In the genomic region with DNA sequence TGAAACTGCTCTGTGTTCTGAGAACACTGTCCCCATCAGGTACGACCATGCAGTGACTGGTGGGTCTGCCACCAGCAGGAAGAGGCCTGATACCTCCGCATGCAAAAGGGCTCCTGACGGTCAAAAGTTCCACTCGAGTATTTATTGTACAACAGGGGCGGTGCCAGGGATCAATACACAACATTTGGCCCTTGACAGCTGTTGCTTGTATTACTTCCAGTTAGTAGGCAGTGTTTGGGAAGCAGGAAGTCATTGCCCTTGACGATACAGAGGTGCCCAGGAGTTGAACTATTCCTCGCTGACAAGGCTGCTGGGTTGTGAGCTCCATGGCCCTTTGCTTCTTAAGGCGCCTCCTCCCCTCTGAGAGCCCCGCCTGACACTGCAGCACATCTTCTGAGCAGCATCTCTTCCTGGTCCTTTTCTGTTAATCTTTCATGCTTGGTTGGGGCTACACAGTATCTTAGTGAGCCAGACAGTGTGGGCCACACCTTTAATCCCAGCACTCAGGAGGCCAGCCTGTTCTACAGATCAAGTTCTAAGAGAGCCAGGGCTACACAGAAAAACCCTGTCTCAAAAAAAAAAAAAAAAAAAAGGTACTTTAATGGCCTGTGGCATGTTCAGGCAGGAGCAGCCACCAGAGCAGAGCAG, we compare ENCODE assay signal across 20 mouse cellular contexts. TPM values are rescaled to one million over a fixed set of nuclear protein-coding genes. Genes with fewer than 3 reads are reported as not detected.
DNase-seq lines count a peak whose midpoint lies in the region; ATAC-seq and TF ChIP-seq lines count a peak whose summit lies in the region.
"Had no signal": no experiment of that assay in that cellular context is flagged by ENCODE, and none has a peak within 500 bp of the region (broad histone marks: within the 10 kb centered on the region; RNA-seq: fewer than 3 reads in every experiment).

No protein-coding gene starts in this region.

- H3K4me3 ChIP-seq in E14TG2a.4 (replicated peaks; ENCODE audit: low read length) (peak overlapping the region; percentile 39), ES-E14 (ENCODE audit: insufficient read depth in 1 of 2, low read depth in 1 of 2, low read length in 2 of 2, poor library complexity in 1 of 2, severe bottlenecking in 1 of 2) (no peak overlapping the region)
- H3K4me3 ChIP-seq in liver, embryonic 12.5 days, result no peak overlapping the region
- no peak overlapping the region for H3K4me3 ChIP-seq in stomach, embryonic 14.5 days (ENCODE audit: low read depth, low read length)
- no peak overlapping the region for H3K4me3 ChIP-seq in hindbrain, embryonic 13.5 days
- H3K4me3 ChIP-seq: erythroblast, embryonic 14.5 days; forebrain, embryonic 12.5 days; heart, embryonic 12.5 days; kidney, embryonic 15.5 days; midbrain, embryonic 13.5 days had no signal

- no peak overlapping the region for H3K4me2 ChIP-seq in liver, embryonic 12.5 days
- H3K4me2 ChIP-seq in stomach, embryonic 14.5 days (replicated peaks; ENCODE audit: low read depth, low read length), result no peak overlapping the region
- H3K4me2 ChIP-seq in hindbrain, embryonic 13.5 days, result no peak overlapping the region
- H3K4me2 ChIP-seq: forebrain, embryonic 12.5 days; heart, embryonic 12.5 days; kidney, embryonic 15.5 days; midbrain, embryonic 13.5 days had no signal

- peak; percentile 75 for ATAC-seq in liver, embryonic 12.5 days
- ATAC-seq in stomach, embryonic 14.5 days (ENCODE audit: insufficient number of reproducible peaks, insufficient read depth, low FRiP score, low read depth), result no peak
- ATAC-seq in hindbrain, embryonic 13.5 days (ENCODE audit: low FRiP score), result no peak
- ATAC-seq: midbrain, embryonic 13.5 days had no signal

- H3K9me3 ChIP-seq in E14TG2a.4 (ENCODE audit: low read length), result no peaks in the 10 kb centered on the region
- H3K9me3 ChIP-seq in ES-E14 (ENCODE audit: control insufficient read depth, insufficient read depth, low read depth, low read length), result no peaks in the 10 kb centered on the region
- H3K9me3 ChIP-seq in liver, embryonic 12.5 days (replicated peaks), result no peaks in the 10 kb centered on the region
- H3K9me3 ChIP-seq in stomach, embryonic 14.5 days (ENCODE audit: control insufficient read depth, low read depth, low read length), result no peaks in the 10 kb centered on the region
- H3K9me3 ChIP-seq in hindbrain, embryonic 13.5 days, result no peaks in the 10 kb centered on the region
- H3K9me3 ChIP-seq: forebrain, embryonic 12.5 days; heart, embryonic 12.5 days; kidney, embryonic 15.5 days; midbrain, embryonic 13.5 days had no signal

- H3K4me1 ChIP-seq in E14TG2a.4 (replicated peaks; ENCODE audit: low read depth, low read length), result peaks cover 59% of the 10 kb centered on the region
- peaks cover 0 to 4% of the 10 kb centered on the region in 2 experiments; a peak in 1 of 4 replicates for H3K4me1 ChIP-seq in ES-E14 (ENCODE audit: control insufficient read depth in 2 of 2, insufficient read depth in 2 of 2, low read length in 2 of 2, poor library complexity in 1 of 2)
- peaks cover 15% of the 10 kb centered on the region for H3K4me1 ChIP-seq in liver, embryonic 12.5 days
- H3K4me1 ChIP-seq in stomach, embryonic 14.5 days (ENCODE audit: control insufficient read depth, insufficient read depth, low read length), result no peaks in the 10 kb centered on the region
- peaks cover 13% of the 10 kb centered on the region for H3K4me1 ChIP-seq in hindbrain, embryonic 13.5 days (replicated peaks)

- WGBS in liver, embryonic 12.5 days (ENCODE audit: insufficient replicate concordance), result 61% methylated on average over 9 of the region's 9 CpGs
- 72% methylated on average over 9 of the region's 9 CpGs for WGBS in stomach, embryonic 14.5 days
- WGBS in hindbrain, embryonic 13.5 days, result 83% methylated on average over 9 of the region's 9 CpGs

- peaks cover 21% of the 10 kb centered on the region; the same call in 1 of the 2 replicates for H3K36me3 ChIP-seq in E14TG2a.4 (ENCODE audit: insufficient read depth, low read length)
- no peaks in the 10 kb centered on the region for H3K36me3 ChIP-seq in ES-E14 (ENCODE audit: control insufficient read depth, insufficient read depth, low read length, poor library complexity, severe bottlenecking)
- no peaks in the 10 kb centered on the region for H3K36me3 ChIP-seq in liver, embryonic 12.5 days
- peaks cover 3% of the 10 kb centered on the region; the same call in 1 of the 2 replicates for H3K36me3 ChIP-seq in stomach, embryonic 14.5 days (ENCODE audit: control insufficient read depth, insufficient read depth, low read length)
- peaks cover 36% of the 10 kb centered on the region for H3K36me3 ChIP-seq in hindbrain, embryonic 13.5 days

- no peak overlapping the region for H3K27ac ChIP-seq in ES-E14 (ENCODE audit: insufficient read depth, low read depth, low read length, poor library complexity, severe bottlenecking)
- H3K27ac ChIP-seq in liver, embryonic 12.5 days, result no peak overlapping the region
- H3K27ac ChIP-seq in stomach, embryonic 14.5 days (ENCODE audit: low read length), result peak overlapping the region; percentile 27; the same call in 1 of the 2 replicates
- H3K27ac ChIP-seq in hindbrain, embryonic 13.5 days, result no peak overlapping the region
- H3K27ac ChIP-seq: forebrain, embryonic 12.5 days; kidney, embryonic 15.5 days; midbrain, embryonic 13.5 days had no signal

- in situ Hi-C loops in ES-E14 (cut with MboI; ENCODE audit: low sequenced_read_pairs in 2 of 2, unreplicated experiment in 2 of 2), result no loop called here

- H3K9ac ChIP-seq in ES-E14 (ENCODE audit: insufficient read depth, low read depth, low read length, poor library complexity, severe bottlenecking), result 0 out of 2 replicates have a peak overlapping the region, but pooled peaks have one; percentile 40
- no peak overlapping the region for H3K9ac ChIP-seq in liver, embryonic 12.5 days
- H3K9ac ChIP-seq in stomach, embryonic 14.5 days (replicated peaks; ENCODE audit: low read depth, low read length), result no peak overlapping the region
- H3K9ac ChIP-seq in hindbrain, embryonic 13.5 days, result no peak overlapping the region
- H3K9ac ChIP-seq: forebrain, embryonic 12.5 days; heart, embryonic 12.5 days; kidney, embryonic 15.5 days; midbrain, embryonic 13.5 days had no signal

- no peak for DNase-seq in ES-E14 (ENCODE audit: low read depth, low spot score)
- DNase-seq in right cerebral cortex, postnatal 4 days, result no peak
- no peak for DNase-seq in right cerebral cortex, adult 2 months (ENCODE audit: low spot score in 2 of 2)
- DNase-seq: adrenal gland, adult 8-10 months; cerebellum, adult 8-10 months; gastrocnemius, postnatal 25 days; heart, adult 18-20 months; heart, postnatal 10 days; kidney, adult 11 months; kidney, postnatal 36 days; lung, postnatal 10 days had no signal

- no peak for TF ChIP-seq CTCF in E14TG2a.4 (conservative IDR thresholded peaks at IDR 0.05; ENCODE audit: low read length)

- H3K27me3 ChIP-seq in E14TG2a.4 (ENCODE audit: insufficient read depth, low read length), result no peaks in the 10 kb centered on the region
- no peaks in the 10 kb centered on the region for H3K27me3 ChIP-seq in liver, embryonic 12.5 days (replicated peaks)
- no peaks in the 10 kb centered on the region for H3K27me3 ChIP-seq in stomach, embryonic 14.5 days (ENCODE audit: control insufficient read depth, insufficient read depth, low read length)
- H3K27me3 ChIP-seq in hindbrain, embryonic 13.5 days, result no peaks in the 10 kb centered on the region
- H3K27me3 ChIP-seq: forebrain, embryonic 12.5 days; heart, embryonic 12.5 days; kidney, embryonic 15.5 days; midbrain, embryonic 13.5 days had no signal

TF ChIP-seq in ES-E14, 5 proteins besides CTCF, POLR2A, EP300 and RAD21:
- TF ChIP-seq HCFC1 (IDR thresholded peaks at IDR 0.05; ENCODE audit: borderline replicate concordance, insufficient read depth, low read length) (no peak), MAFK (IDR thresholded peaks at IDR 0.05; ENCODE audit: insufficient read depth, low read depth, low read length) (no peak), CHD2 (IDR thresholded peaks at IDR 0.05; ENCODE audit: low read depth, low read length) (no peak), ZNF384 (IDR thresholded peaks at IDR 0.05; ENCODE audit: low read depth, low read length) (no peak), ZC3H11A (IDR thresholded peaks at IDR 0.05; ENCODE audit: borderline replicate concordance, low read depth, low read length) (no peak)
TF ChIP-seq in ES-E14: peak in this region for 0.

RNA-seq across cellular contexts. Expression of a gene that starts 28.9 kb away (rescaled TPM):
- 18.3 and 19.0 TPM in 2 replicates for total RNA-seq in ES-E14 (2012; rRNA removed)
- 10.0 and 10.1 TPM in 2 replicates for polyA plus RNA-seq in liver, embryonic 12.5 days (2016; fragmentation: Nextera tagmentation; extraction: Ambion mirVana)
- polyA plus RNA-seq in stomach, embryonic 14.5 days (2014; fragmentation: Nextera tagmentation; extraction: Ambion mirVana), result 57.7 and 57.8 TPM in 2 replicates
- polyA plus RNA-seq in hindbrain, embryonic 13.5 days (2015; fragmentation: Nextera tagmentation; extraction: Ambion mirVana), result 85.3 and 85.4 TPM in 2 replicates

RNA-seq across cellular contexts. Expression of a gene that starts 39.3 kb away (rescaled TPM):
- total RNA-seq in ES-E14 (2012; rRNA removed), result 115 and 254 TPM in 2 replicates
- polyA plus RNA-seq in liver, embryonic 12.5 days (2016; fragmentation: Nextera tagmentation; extraction: Ambion mirVana), result 6.2 and 6.9 TPM in 2 replicates
- 22.9 and 24.6 TPM in 2 replicates for polyA plus RNA-seq in stomach, embryonic 14.5 days (2014; fragmentation: Nextera tagmentation; extraction: Ambion mirVana)
- 64.6 and 83.6 TPM in 2 replicates for polyA plus RNA-seq in hindbrain, embryonic 13.5 days (2015; fragmentation: Nextera tagmentation; extraction: Ambion mirVana)
